Mouse (Mus musculus) MEL (cell line): ENCODE data around the gene Hcrt. TPM values are rescaled to one million over a fixed set of nuclear protein-coding genes. Genes with fewer than 3 reads are reported as not detected.

Experiments used
- DNase-seq: peaks from one replicate; pipeline ENCODE4 v3.0.0; 2011; ENCODE audit warnings: low read depth, low spot score
- H3K27ac ChIP-seq: 2 replicates; pipeline ENCODE4 v1.5.1; 2012; ENCODE audit warnings: low read depth, mild to moderate bottlenecking, control low read depth, low read length, moderate library complexity; ENCODE audit not compliant: control insufficient read depth
- H3K27me3 ChIP-seq, 2 experiments: fragments of 150-350 bp in 1 of 2; sonication (generic) in 1 of 2; 2 replicates each; pipeline ENCODE4 v1.6.1; 2012; ENCODE audit warnings: low read length in 2 of 2, mild to moderate bottlenecking in 2 of 2, improper control_type of control experiment in 1 of 2, moderate library complexity in 1 of 2; ENCODE audit not compliant: insufficient read depth in 2 of 2, control insufficient read depth in 1 of 2
- H3K36me3 ChIP-seq, 2 experiments: 2 replicates each; pipeline ENCODE4 v1.6.1; 2012 to 2014; ENCODE audit warnings: low read length in 2 of 2, improper control_type of control experiment in 1 of 2, inconsistent platforms in 1 of 2, mild to moderate bottlenecking in 1 of 2; ENCODE audit not compliant: insufficient read depth in 2 of 2, control insufficient read depth in 1 of 2
- H3K4me1 ChIP-seq, 2 experiments: fragments of 150-350 bp in 1 of 2; sonication (generic) in 1 of 2; 2 replicates each; pipeline ENCODE4 v1.6.1; 2012; ENCODE audit warnings: low read length in 2 of 2, improper control_type of control experiment in 1 of 2, mild to moderate bottlenecking in 1 of 2; ENCODE audit not compliant: insufficient read depth in 2 of 2, control insufficient read depth in 1 of 2
- H3K4me3 ChIP-seq, 2 experiments: fragments of 150-350 bp in 1 of 2; sonication (generic) in 1 of 2; 2 replicates each; pipeline ENCODE4 v1.5.1; 2012; ENCODE audit warnings: low read depth in 2 of 2, low read length in 2 of 2, mild to moderate bottlenecking in 2 of 2, moderate library complexity in 2 of 2, control low read depth in 1 of 2, improper control_type of control experiment in 1 of 2; ENCODE audit not compliant: control insufficient read depth in 1 of 2, insufficient read depth in 1 of 2
- H3K79me2 ChIP-seq: 2 replicates; pipeline ENCODE4 v1.6.1; 2012; ENCODE audit warnings: mild to moderate bottlenecking, low read length, moderate library complexity; ENCODE audit not compliant: control insufficient read depth, poor library complexity, insufficient read depth
- H3K9ac ChIP-seq: 2 replicates; pipeline ENCODE4 v1.6.1; 2012; ENCODE audit warnings: low read depth, mild to moderate bottlenecking, control low read depth, low read length, moderate library complexity; ENCODE audit not compliant: control insufficient read depth, poor library complexity, severe bottlenecking
- H3K9me3 ChIP-seq: fragments of 150-350 bp; sonication (generic); replicated peaks from 2 replicates; pipeline ENCODE4 v1.6.1; 2012; ENCODE audit warnings: mild to moderate bottlenecking, low read length, improper control_type of control experiment, moderate library complexity; ENCODE audit not compliant: insufficient read depth
- BHLHE40 ChIP-seq: IDR thresholded peaks from 2 replicates; pipeline ENCODE4 v1.6.1; 2012; ENCODE audit warnings: low read depth, mild to moderate bottlenecking, inconsistent platforms, low read length, improper control_type of control experiment, borderline replicate concordance
- E2F4 ChIP-seq: IDR thresholded peaks from 2 replicates; pipeline ENCODE4 v1.6.1; 2011; ENCODE audit warnings: low read depth, low read length, improper control_type of control experiment, borderline replicate concordance
- EP300 ChIP-seq, 2 experiments: IDR thresholded peaks; 2 replicates each; pipeline ENCODE4 v1.6.1; 2011; ENCODE audit warnings: improper control_type of control experiment in 2 of 2, low read length in 2 of 2, low read depth in 1 of 2, mild to moderate bottlenecking in 1 of 2
- ETS1 ChIP-seq: IDR thresholded peaks from 2 replicates; pipeline ENCODE4 v1.6.1; 2012; ENCODE audit warnings: low read depth, mild to moderate bottlenecking, inconsistent platforms, low read length, improper control_type of control experiment, moderate library complexity
- HCFC1 ChIP-seq: IDR thresholded peaks from 2 replicates; pipeline ENCODE4 v1.6.1; 2012; ENCODE audit warnings: low read depth, mild to moderate bottlenecking, inconsistent platforms, low read length, improper control_type of control experiment, moderate library complexity
- MAX ChIP-seq: IDR thresholded peaks from 2 replicates; pipeline ENCODE4 v1.6.1; 2011; ENCODE audit warnings: low read length, improper control_type of control experiment
- NRF1 ChIP-seq: IDR thresholded peaks from 2 replicates; pipeline ENCODE4 v1.6.1; 2014; ENCODE audit warnings: low read depth, mild to moderate bottlenecking, inconsistent platforms, low read length, improper control_type of control experiment, moderate library complexity; ENCODE audit not compliant: poor library complexity, insufficient read depth, severe bottlenecking
- POLR2A ChIP-seq, 2 experiments: IDR thresholded peaks; 2 replicates each; pipeline ENCODE4 v1.6.1; 2011 to 2012; ENCODE audit warnings: low read length in 2 of 2, mild to moderate bottlenecking in 2 of 2, control low read depth in 1 of 2, improper control_type of control experiment in 1 of 2, low read depth in 1 of 2, moderate library complexity in 1 of 2; ENCODE audit not compliant: control insufficient read depth in 1 of 2, insufficient read depth in 1 of 2, poor library complexity in 1 of 2
- POLR2AphosphoS5 ChIP-seq: IDR thresholded peaks from 2 replicates; pipeline ENCODE4 v1.6.1; 2012; ENCODE audit warnings: low read depth, borderline replicate concordance, mild to moderate bottlenecking, inconsistent platforms, low read length, moderate library complexity, mixed read lengths
- RAD21 ChIP-seq: IDR thresholded peaks from 2 replicates; pipeline ENCODE4 v1.6.1; 2011; ENCODE audit warnings: mild to moderate bottlenecking, low read depth, low read length, improper control_type of control experiment
- RCOR1 ChIP-seq: IDR thresholded peaks from 2 replicates; pipeline ENCODE4 v1.6.1; 2012; ENCODE audit warnings: low read depth, mild to moderate bottlenecking, inconsistent platforms, low read length, improper control_type of control experiment
- SIN3A ChIP-seq: IDR thresholded peaks from 2 replicates; pipeline ENCODE4 v1.6.1; 2012; ENCODE audit warnings: low read length, improper control_type of control experiment, inconsistent platforms
- SMC3 ChIP-seq: IDR thresholded peaks from 2 replicates; pipeline ENCODE4 v1.6.1; 2011; ENCODE audit warnings: low read depth, low read length, improper control_type of control experiment
- TBP ChIP-seq: IDR thresholded peaks from 2 replicates; pipeline ENCODE4 v1.8.0; 2011; ENCODE audit warnings: low read depth, low read length, improper control_type of control experiment
- USF2 ChIP-seq, 2 experiments: IDR thresholded peaks; 2 replicates each; pipeline ENCODE4 v1.6.1; 2011 to 2012; ENCODE audit warnings: improper control_type of control experiment in 2 of 2, low read length in 2 of 2, borderline replicate concordance in 1 of 2, inconsistent platforms in 1 of 2, low read depth in 1 of 2, mild to moderate bottlenecking in 1 of 2; ENCODE audit not compliant: insufficient read depth in 1 of 2
- ZC3H11A ChIP-seq: IDR thresholded peaks from 2 replicates; pipeline ENCODE4 v1.6.1; 2012; ENCODE audit warnings: low read depth, mild to moderate bottlenecking, inconsistent platforms, low read length, improper control_type of control experiment
- ZKSCAN1 ChIP-seq: IDR thresholded peaks from 2 replicates; pipeline ENCODE4 v1.6.1; 2012; ENCODE audit warnings: low read depth, mild to moderate bottlenecking, inconsistent platforms, low read length, improper control_type of control experiment, moderate library complexity
- ZMIZ1 ChIP-seq: IDR thresholded peaks from 2 replicates; pipeline ENCODE4 v1.6.1; 2012; ENCODE audit warnings: low read depth, mild to moderate bottlenecking, inconsistent platforms, low read length, improper control_type of control experiment, moderate library complexity
- polyA plus RNA-seq, 2 experiments: library from polyadenylated mRNA; stranded (reverse) in 1 of 2; unstranded in 1 of 2; fragments of >175 nt in 1 of 2; fragments of >200 nt in 1 of 2; gene quantifications; 2 replicates each; pipeline versions ENCODE4 v1.2.1 to v1.2.4; 2012; ENCODE audit warnings: low replicate concordance in 2 of 2, low read depth in 1 of 2; ENCODE audit not compliant: insufficient read length in 2 of 2, insufficient read depth in 1 of 2, missing spikeins in 1 of 2
- total RNA-seq: library from RNA; depleted of rRNA; stranded (reverse); fragments of 300-350 nt; gene quantifications from 2 replicates; pipeline ENCODE4 v1.2.3, GENCODE M21; 2012

Gene Hcrt
- total and polyA plus RNA-seq, 3 experiments: not detected

DNA sequence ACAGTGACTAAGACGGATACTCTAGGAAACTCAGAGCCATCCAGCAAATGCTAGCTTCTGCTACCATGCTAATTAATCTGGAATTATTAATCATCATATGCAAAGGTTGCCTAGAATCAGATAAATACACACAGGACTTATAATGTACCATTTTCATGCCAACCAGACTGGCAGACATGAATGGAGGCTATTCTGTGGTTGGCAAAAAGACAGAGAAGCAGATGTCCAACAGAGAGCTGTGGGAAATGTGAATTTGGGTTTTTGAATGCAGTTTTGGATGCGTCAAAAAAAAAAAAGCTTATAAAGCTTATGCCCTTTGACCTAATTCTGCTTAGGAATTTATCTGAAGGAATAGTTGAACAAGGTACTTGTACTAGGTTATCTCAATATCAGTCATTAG, 23.0 kb upstream of the Hcrt start:
- Histone ChIP-seq H3K36me3 (peaks cover 0 to 10% of the 10 kb centered on the region in 2 experiments; a peak in 1 of 4 replicates), H3K27ac (no peak overlapping the region), H3K79me2 (no peaks in the 10 kb centered on the region), H3K27me3 (no peaks in the 10 kb centered on the region), H3K4me1 (no peaks in the 10 kb centered on the region), H3K9ac (no peak overlapping the region), H3K9me3 (no peaks in the 10 kb centered on the region), H3K4me3 (no peak overlapping the region)
- TF ChIP-seq SIN3A (no peak), HCFC1 (no peak), E2F4 (no peak), USF2 (IDR thresholded peaks at IDR 0.05; ENCODE audit: borderline replicate concordance in 1 of 2, insufficient read depth in 1 of 2, low read depth in 1 of 2, low read length in 2 of 2) (no peak), POLR2AphosphoS5 (no peak), NRF1 (no peak), ZKSCAN1 (no peak), ZMIZ1 (no peak), SMC3 (no peak), RCOR1 (no peak), TBP (no peak), POLR2A (IDR thresholded peaks at IDR 0.05; ENCODE audit: control insufficient read depth in 1 of 2, insufficient read depth in 1 of 2, low read depth in 1 of 2, low read length in 2 of 2, poor library complexity in 1 of 2) (no peak), RAD21 (no peak), EP300 (IDR thresholded peaks at IDR 0.05; ENCODE audit: low read depth in 1 of 2, low read length in 2 of 2) (no peak), ETS1 (no peak), ZC3H11A (no peak), BHLHE40 (no peak), MAX (no peak)
- no peak for DNase-seq

DNA sequence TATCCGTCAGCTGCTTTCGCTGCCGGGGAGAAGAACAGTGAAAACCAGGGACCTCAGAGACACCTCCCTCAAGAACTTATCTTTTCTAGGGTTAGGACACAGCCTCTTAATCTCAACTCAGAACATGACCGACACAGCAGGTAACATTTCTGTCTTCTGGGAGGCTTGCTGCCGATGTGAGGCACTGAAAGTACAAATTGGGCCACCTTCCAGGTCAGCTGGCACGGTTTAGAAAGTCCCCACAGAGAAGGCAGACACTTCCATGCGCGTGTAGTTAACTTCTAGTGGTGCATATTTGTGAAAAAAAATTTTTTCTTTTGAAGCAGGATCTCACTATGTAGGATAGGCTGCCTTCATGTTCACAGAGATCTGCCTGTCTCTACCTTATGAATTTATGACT, 21.6 kb upstream of the Hcrt start:
- no peak for DNase-seq
- no peaks in the 10 kb centered on the region for H3K4me1 ChIP-seq
- H3K36me3 ChIP-seq: peaks cover 0 to 10% of the 10 kb centered on the region in 2 experiments; a peak in 1 of 4 replicates
- no peak for TF ChIP-seq RAD21
- TF ChIP-seq TBP: no peak
- no peak for TF ChIP-seq BHLHE40
- TF ChIP-seq ZMIZ1: no peak
- no peak overlapping the region for H3K9ac ChIP-seq
- H3K4me3 ChIP-seq: no peak overlapping the region
- H3K27ac ChIP-seq: no peak overlapping the region
- no peaks in the 10 kb centered on the region for H3K9me3 ChIP-seq
- H3K79me2 ChIP-seq: no peaks in the 10 kb centered on the region
- H3K27me3 ChIP-seq: no peaks in the 10 kb centered on the region
